Mouse (Mus musculus) forebrain, embryonic 14.5 days (tissue): ENCODE measurements around the gene B3gnt7. TPM values are rescaled to one million over a fixed set of nuclear protein-coding genes. Genes with fewer than 3 reads are reported as not detected.

ENCODE experiments used
- ATAC-seq: fragments of 200-750 bp; cut with Nextera tagmentation; 2 replicates; pipeline ENCODE4 v1.8.0; 2017; ENCODE audit warnings: mild to moderate bottlenecking, moderate library complexity
- DNase-seq: peaks from one replicate; pipeline ENCODE4 v3.0.0-alpha.2; 2015; ENCODE audit warnings: low spot score
- H3K27ac ChIP-seq: fragments of 300-500 bp; sonication (generic); 2 replicates; pipeline ENCODE4 v1.5.1; 2014; ENCODE audit warnings: low read depth, mild to moderate bottlenecking, control low read depth, low read length, moderate library complexity
- H3K27me3 ChIP-seq: fragments of 300-500 bp; sonication (generic); replicated peaks from 2 replicates; pipeline ENCODE4 v1.6.1; 2014; ENCODE audit warnings: low read length, control low read depth, mixed read lengths; ENCODE audit not compliant: control insufficient read depth, insufficient read depth
- H3K36me3 ChIP-seq: fragments of 300-500 bp; sonication (generic); 2 replicates; pipeline ENCODE4 v1.6.1; 2014; ENCODE audit warnings: low read length, control low read depth; ENCODE audit not compliant: control insufficient read depth, insufficient read depth
- H3K4me1 ChIP-seq: fragments of 300-500 bp; sonication (generic); 2 replicates; pipeline ENCODE4 v1.6.1; 2014; ENCODE audit warnings: antibody characterized with exemption, low read length, control low read depth; ENCODE audit not compliant: control insufficient read depth, insufficient read depth
- H3K4me2 ChIP-seq: fragments of 300-500 bp; sonication (generic); 2 replicates; pipeline ENCODE4 v1.6.1; 2014; ENCODE audit warnings: mild to moderate bottlenecking, control low read depth, low read length
- H3K4me3 ChIP-seq: fragments of 300-500 bp; sonication (generic); 2 replicates; pipeline ENCODE4 v1.5.1; 2014; ENCODE audit warnings: low read depth, low read length, control low read depth
- H3K9ac ChIP-seq: fragments of 300-500 bp; sonication (generic); 2 replicates; pipeline ENCODE4 v1.6.1; 2014; ENCODE audit warnings: mild to moderate bottlenecking, low read length, control low read depth, moderate library complexity
- H3K9me3 ChIP-seq: fragments of 300-500 bp; sonication (generic); replicated peaks from 2 replicates; pipeline ENCODE4 v1.6.1; 2016; ENCODE audit warnings: low read length, control low read depth, mixed read lengths; ENCODE audit not compliant: control insufficient read depth
- WGBS: fragments of 180-500 bp; shearing (Covaris S2); extraction: QIAGEN DNeasy Blood & Tissue Kit; methylation state at CpG from one replicate; pipeline ENCODE4 v1.1.7; 2014; 5-methylcytosine and 5-hydroxymethylcytosine counted together
- polyA plus RNA-seq: library from polyadenylated mRNA; unstranded; fragments of >200 nt; fragmentation: Nextera tagmentation; extraction: Ambion mirVana; gene quantifications from 2 replicates; pipeline ENCODE4 v1.2.1, GENCODE M21; 2014

B3gnt7 gene
- polyA plus RNA-seq, result 3.9 and 4.1 TPM in 2 replicates

- DNase-seq (no peak), ATAC-seq (no peak)
- H3K9ac ChIP-seq, result peak within 1 kb of the TSS; percentile 71
- H3K36me3 ChIP-seq, result no peaks in the 10 kb centered on the region
- H3K4me3 ChIP-seq, result peak within 1 kb of the TSS; percentile 57
- peak within 1 kb of the TSS; percentile 98 for H3K4me2 ChIP-seq
- peaks cover 26% of the 10 kb centered on the region for H3K27me3 ChIP-seq
- no peak within 1 kb of the TSS for H3K27ac ChIP-seq
- no peaks in the 10 kb centered on the region for H3K9me3 ChIP-seq
- no peaks in the 10 kb centered on the region for H3K4me1 ChIP-seq
- 20% methylated on average over 6 of the region's 6 CpGs for WGBS
These were observed at the start of gene B3gnt7 for GRCm38 (mm10) chr1:86302532-86302931. B3gnt7 (plus strand) TSS chr1:86302832.

GRCm38 (mm10) chr1:86253410-86253809, 49.2 kb upstream of the B3gnt7 start:
- 0 out of 2 replicates have a peak, but pooled peaks cover 5% of the 10 kb centered on the region for H3K36me3 ChIP-seq
- DNase-seq (no peak), ATAC-seq (no peak)
- H3K9me3 ChIP-seq, result no peaks in the 10 kb centered on the region
- no peaks in the 10 kb centered on the region for H3K27me3 ChIP-seq
- WGBS, result 91% methylated on average over 8 of the region's 8 CpGs
- H3K4me1 ChIP-seq, result no peaks in the 10 kb centered on the region
- H3K4me3 ChIP-seq, result no peak overlapping the region
- no peak overlapping the region for H3K4me2 ChIP-seq
- no peak overlapping the region for H3K27ac ChIP-seq
- H3K9ac ChIP-seq, result no peak overlapping the region

GRCm38 (mm10) chr1:86256311-86256710, 46.3 kb upstream of the B3gnt7 start:
- Histone ChIP-seq H3K4me1 (no peaks in the 10 kb centered on the region), H3K27me3 (no peaks in the 10 kb centered on the region)

GRCm38 (mm10) chr1:86257228-86257627, 45.4 kb upstream of the B3gnt7 start:
- Histone ChIP-seq H3K27me3 (no peaks in the 10 kb centered on the region), H3K27ac (no peak overlapping the region), H3K9ac (no peak overlapping the region), H3K36me3 (0 out of 2 replicates have a peak, but pooled peaks cover 5% of the 10 kb centered on the region), H3K4me3 (no peak overlapping the region), H3K4me2 (no peak overlapping the region), H3K9me3 (no peaks in the 10 kb centered on the region), H3K4me1 (no peaks in the 10 kb centered on the region)
- DNase-seq (no peak), ATAC-seq (no peak)
- WGBS, result 92% methylated on average over 8 of the region's 8 CpGs

More at GRCm38 (mm10) chr1:86256311-86256710, 46.3 kb upstream of the B3gnt7 start:
- DNase-seq (no peak), ATAC-seq (no peak)
- Histone ChIP-seq H3K4me2 (no peak overlapping the region), H3K9me3 (no peaks in the 10 kb centered on the region), H3K27ac (no peak overlapping the region), H3K9ac (no peak overlapping the region), H3K4me3 (no peak overlapping the region), H3K36me3 (0 out of 2 replicates have a peak, but pooled peaks cover 5% of the 10 kb centered on the region)
- 85% methylated on average over 4 of the region's 4 CpGs for WGBS

GRCm38 (mm10) chr1:86258171-86258824, 44.3 kb upstream of the B3gnt7 start:
- H3K4me3 ChIP-seq, result no peak overlapping the region
- 78% methylated on average over 7 of the region's 7 CpGs for WGBS
- H3K9ac ChIP-seq, result no peak overlapping the region
- no peaks in the 10 kb centered on the region for H3K27me3 ChIP-seq
- no peaks in the 10 kb centered on the region for H3K4me1 ChIP-seq
- H3K9me3 ChIP-seq, result no peaks in the 10 kb centered on the region
- no peak overlapping the region for H3K4me2 ChIP-seq
- H3K27ac ChIP-seq, result no peak overlapping the region
- DNase-seq (no peak), ATAC-seq (no peak)
- 0 out of 2 replicates have a peak, but pooled peaks cover 5% of the 10 kb centered on the region for H3K36me3 ChIP-seq

- DNase-seq, result no peak
- ATAC-seq, result no peak
- no peaks in the 10 kb centered on the region for H3K4me1 ChIP-seq
- no peaks in the 10 kb centered on the region for H3K36me3 ChIP-seq
- no peaks in the 10 kb centered on the region for H3K27me3 ChIP-seq
- H3K4me2 ChIP-seq, result no peak overlapping the region
- H3K27ac ChIP-seq, result no peak overlapping the region
- WGBS, result 59% methylated on average over 7 of the region's 7 CpGs
- no peaks in the 10 kb centered on the region for H3K9me3 ChIP-seq
- no peak overlapping the region for H3K9ac ChIP-seq
- H3K4me3 ChIP-seq, result no peak overlapping the region
These were observed 38.9 kb upstream of the B3gnt7 start for GRCm38 (mm10) chr1:86263564-86264339.

GRCm38 (mm10) chr1:86265060-86265459, 37.6 kb upstream of the B3gnt7 start:
- Histone ChIP-seq H3K4me3 (no peak overlapping the region), H3K27ac (no peak overlapping the region), H3K9me3 (no peaks in the 10 kb centered on the region), H3K4me2 (no peak overlapping the region), H3K4me1 (no peaks in the 10 kb centered on the region), H3K9ac (no peak overlapping the region), H3K36me3 (no peaks in the 10 kb centered on the region), H3K27me3 (no peaks in the 10 kb centered on the region)
- ATAC-seq, result no peak
- 73% methylated on average over 3 of the region's 3 CpGs for WGBS
- DNase-seq, result no peak

- no peaks in the 10 kb centered on the region for H3K4me1 ChIP-seq
These were observed 34.0 kb upstream of the B3gnt7 start for GRCm38 (mm10) chr1:86268492-86269189.

More at GRCm38 (mm10) chr1:86268492-86269189, 34.0 kb upstream of the B3gnt7 start:
- Histone ChIP-seq H3K36me3 (no peaks in the 10 kb centered on the region), H3K4me2 (no peak overlapping the region), H3K9me3 (no peaks in the 10 kb centered on the region), H3K27me3 (no peaks in the 10 kb centered on the region), H3K4me3 (no peak overlapping the region), H3K27ac (no peak overlapping the region), H3K9ac (no peak overlapping the region)
- DNase-seq (no peak), ATAC-seq (no peak)
- WGBS, result 87% methylated on average over 9 of the region's 9 CpGs
